In the genomic region with DNA sequence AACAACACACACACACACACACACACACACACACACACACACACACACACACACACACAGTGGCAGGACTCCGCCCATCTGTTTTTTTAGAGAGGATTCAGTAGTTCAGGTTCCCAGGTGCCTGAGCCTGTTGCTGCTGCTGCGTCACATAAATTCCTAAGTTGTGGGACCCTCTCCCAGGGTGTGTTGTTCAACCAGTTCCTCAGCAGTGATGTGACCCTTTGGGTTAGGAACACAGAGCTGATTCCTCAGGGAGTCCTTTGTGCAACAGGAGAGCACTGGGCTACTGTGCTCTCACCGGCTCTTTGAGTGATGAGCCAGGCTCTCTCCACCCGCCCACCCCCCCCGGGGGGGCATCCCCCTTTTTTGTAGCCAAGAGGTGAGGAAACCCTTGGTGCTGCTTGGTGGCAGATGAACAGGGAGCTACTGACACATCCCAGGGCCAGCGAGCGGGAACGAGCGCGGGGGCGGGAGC, we compare ENCODE assay signal across 8 mouse cellular contexts. TPM values are rescaled to one million over a fixed set of nuclear protein-coding genes. Genes with fewer than 3 reads are reported as not detected.
A peak's percentile ranks its signal among the peaks of the same experiment; 100 is the strongest.
DNase-seq lines count a peak whose midpoint lies in the region; ATAC-seq and TF ChIP-seq lines count a peak whose summit lies in the region.

Gene Pde4b (plus strand): TSS at position 453 of the 475 bp plus-strand sequence.

- H3K4me3 ChIP-seq in lung, adult 2 months (replicated peaks; ENCODE audit: extremely low read depth, low read depth, low read length) = peak within 1 kb of the TSS; percentile 57
- peak within 1 kb of the TSS; percentile 93 for H3K4me3 ChIP-seq in cortical plate, adult 2 months (ENCODE audit: insufficient read depth, low read length)
- H3K4me3 ChIP-seq in midbrain, embryonic 15.5 days = peak within 1 kb of the TSS; percentile 73

- peak; percentile 53; the same call in 1 of the 2 replicates for ATAC-seq in midbrain, embryonic 15.5 days (replicated peaks)

- no peak for TF ChIP-seq POLR2A in lung, adult 2 months (IDR thresholded peaks at IDR 0.05; ENCODE audit: borderline replicate concordance, extremely low read depth, low read depth, low read length)
- no peak for TF ChIP-seq POLR2A in cortical plate, adult 2 months (IDR thresholded peaks at IDR 0.05; ENCODE audit: extremely low read depth, insufficient read depth, low read length)

- peak within 1 kb of the TSS; percentile 95 for H3K4me2 ChIP-seq in midbrain, embryonic 15.5 days

- H3K27me3 ChIP-seq in midbrain, embryonic 15.5 days (replicated peaks) = peaks cover 13% of the 10 kb centered on the region; the same call in 1 of the 2 replicates

- no peak for TF ChIP-seq CTCF in lung, adult 2 months (IDR thresholded peaks at IDR 0.05; ENCODE audit: insufficient read depth, low read length)
- TF ChIP-seq CTCF in cortical plate, adult 2 months (IDR thresholded peaks at IDR 0.05; ENCODE audit: extremely low read depth, insufficient read depth, low read length) = no peak

- 12% methylated on average over 11 of the region's 11 CpGs for WGBS in lung, adult 2 months
- 11% methylated on average over 10 of the region's 11 CpGs for WGBS in midbrain, embryonic 15.5 days

- DNase-seq in lung, adult 2 months = no peak
- no peak for DNase-seq in lung, postnatal 14 days
- no peak for DNase-seq in heart, adult 8-10 months (ENCODE audit: low spot score)
- DNase-seq in layer of hippocampus, postnatal 25 days (ENCODE audit: extremely low spot score in 1 of 2, low spot score in 1 of 2) = no peak
- no peak for DNase-seq in right cerebral cortex, postnatal 25 days
- no peak for DNase-seq in thymus, adult 18-20 months

- peak within 1 kb of the TSS; percentile 82 for H3K27ac ChIP-seq in cortical plate, adult 2 months (ENCODE audit: insufficient read depth, low read length)
- peak within 1 kb of the TSS; percentile 69 for H3K27ac ChIP-seq in midbrain, embryonic 15.5 days

- no peaks in the 10 kb centered on the region for H3K36me3 ChIP-seq in midbrain, embryonic 15.5 days (replicated peaks)

- no peaks in the 10 kb centered on the region for H3K9me3 ChIP-seq in midbrain, embryonic 15.5 days

- peak within 1 kb of the TSS; percentile 68 for H3K9ac ChIP-seq in midbrain, embryonic 15.5 days

- no peaks in the 10 kb centered on the region; the same call in 1 of the 2 replicates for H3K4me1 ChIP-seq in lung, adult 2 months (ENCODE audit: control insufficient read depth, insufficient read depth, low read length)
- H3K4me1 ChIP-seq in cortical plate, adult 2 months (ENCODE audit: control insufficient read depth, insufficient read depth, low read length) = no peaks in the 10 kb centered on the region
- H3K4me1 ChIP-seq in midbrain, embryonic 15.5 days = peaks cover 10% of the 10 kb centered on the region

RNA-seq across cellular contexts. Expression of gene Pde4b, which starts in this region (rescaled TPM):
- 19.9 and 23.1 TPM in 2 replicates for polyA plus RNA-seq in lung, adult 2 months (2012; rRNA removed)
- polyA plus RNA-seq in cortical plate, adult 2 months (2012; rRNA removed) = 79.8 and 87.4 TPM in 2 replicates
- 10 to 100 TPM; 19.7 to 32.0 (median 21.1) TPM for total RNA-seq in heart, adult 8-10 months (2022)
- total RNA-seq in layer of hippocampus, postnatal 25 days (2021) = 10 to 100 TPM; 65.7 TPM
- 50.8 and 54.9 TPM in 2 replicates for polyA plus RNA-seq in midbrain, embryonic 15.5 days (2015; fragmentation: Nextera tagmentation; extraction: Ambion mirVana)
